8 mouse cellular contexts compared by ENCODE assay signal in genomic region chr13:65111961-65112360, GRCm38 (mm10). TPM values are rescaled to one million over a fixed set of nuclear protein-coding genes. Genes with fewer than 3 reads are reported as not detected.
DNase-seq lines count a peak whose midpoint lies in the region; ATAC-seq and TF ChIP-seq lines count a peak whose summit lies in the region.

No protein-coding gene starts in this region.

- H3K9me3 ChIP-seq in MEL (replicated peaks; ENCODE audit: insufficient read depth, low read length): no peaks in the 10 kb centered on the region
- no peaks in the 10 kb centered on the region for H3K9me3 ChIP-seq in heart, embryonic 12.5 days (replicated peaks)
- peaks cover 5% of the 10 kb centered on the region; the same call in 1 of the 2 replicates for H3K9me3 ChIP-seq in kidney, embryonic 16.5 days (ENCODE audit: low read length)

- TF ChIP-seq CTCF in MEL (IDR thresholded peaks at IDR 0.05 in 2 of 3, conservative IDR thresholded peaks at IDR 0.05 in 1 of 3; ENCODE audit: control insufficient read depth in 1 of 3, insufficient read depth in 1 of 3, low read depth in 2 of 3, low read length in 3 of 3, poor library complexity in 1 of 3, severe bottlenecking in 1 of 3): no peak
- TF ChIP-seq CTCF in cortical plate, adult 2 months (IDR thresholded peaks at IDR 0.05; ENCODE audit: extremely low read depth, insufficient read depth, low read length): no peak

- peaks cover 3 to 9% of the 10 kb centered on the region in 2 experiments; a peak in 2 of 4 replicates for H3K4me1 ChIP-seq in MEL (ENCODE audit: control insufficient read depth in 1 of 2, insufficient read depth in 2 of 2, low read length in 2 of 2)
- no peaks in the 10 kb centered on the region for H3K4me1 ChIP-seq in cortical plate, adult 2 months (ENCODE audit: control insufficient read depth, insufficient read depth, low read length)
- peaks cover 5% of the 10 kb centered on the region; the same call in 1 of the 2 replicates for H3K4me1 ChIP-seq in heart, embryonic 12.5 days (replicated peaks)
- peaks cover 9% of the 10 kb centered on the region for H3K4me1 ChIP-seq in kidney, embryonic 16.5 days (ENCODE audit: insufficient read depth, low read length)

- peak overlapping the region; percentile 99 for H3K9ac ChIP-seq in MEL (ENCODE audit: control insufficient read depth, low read depth, low read length, poor library complexity, severe bottlenecking)
- peak overlapping the region; percentile 88 for H3K9ac ChIP-seq in heart, embryonic 12.5 days
- H3K9ac ChIP-seq in kidney, embryonic 16.5 days (replicated peaks; ENCODE audit: low read length): peak overlapping the region; percentile 97

- no peaks in the 10 kb centered on the region for H3K27me3 ChIP-seq in MEL (ENCODE audit: control insufficient read depth in 1 of 2, insufficient read depth in 2 of 2, low read length in 2 of 2)
- H3K27me3 ChIP-seq in heart, embryonic 12.5 days (replicated peaks): no peaks in the 10 kb centered on the region
- H3K27me3 ChIP-seq in kidney, embryonic 16.5 days (ENCODE audit: insufficient read depth, low read length): no peaks in the 10 kb centered on the region

- no peak for TF ChIP-seq POLR2A in MEL (IDR thresholded peaks at IDR 0.05; ENCODE audit: control insufficient read depth in 1 of 2, insufficient read depth in 1 of 2, low read depth in 1 of 2, low read length in 2 of 2, poor library complexity in 1 of 2)
- TF ChIP-seq POLR2A in cortical plate, adult 2 months (IDR thresholded peaks at IDR 0.05; ENCODE audit: extremely low read depth, insufficient read depth, low read length): no peak

- peak overlapping the region; percentile 82 for H3K4me2 ChIP-seq in heart, embryonic 12.5 days
- peak overlapping the region; percentile 67 for H3K4me2 ChIP-seq in kidney, embryonic 16.5 days (replicated peaks; ENCODE audit: low read depth, low read length)

- WGBS in heart, embryonic 12.5 days: 2% methylated on average over 5 of the region's 5 CpGs
- under 1% methylated on average over 5 of the region's 5 CpGs for WGBS in kidney, embryonic 16.5 days

- TF ChIP-seq EP300 in MEL (IDR thresholded peaks at IDR 0.05; ENCODE audit: low read depth in 1 of 2, low read length in 2 of 2): no peak

- peak; percentile 80 for DNase-seq in MEL (ENCODE audit: low read depth, low spot score)
- DNase-seq in lung, postnatal 25 days (ENCODE audit: low spot score): peak; percentile 48
- DNase-seq in spleen, postnatal 4 days (ENCODE audit: low spot score in 2 of 2): peak; percentile 35 to 66
- DNase-seq in frontal cortex, postnatal 14 days (ENCODE audit: low spot score in 2 of 2): no peak

- TF ChIP-seq RAD21 in MEL (IDR thresholded peaks at IDR 0.05; ENCODE audit: low read depth, low read length): no peak

- peak overlapping the region; percentile 77 for H3K27ac ChIP-seq in MEL (ENCODE audit: control insufficient read depth, low read depth, low read length)
- H3K27ac ChIP-seq in cortical plate, adult 2 months (ENCODE audit: insufficient read depth, low read length): 0 out of 2 replicates have a peak overlapping the region, but pooled peaks have one; percentile 60
- H3K27ac ChIP-seq in heart, embryonic 12.5 days (ENCODE audit: poor library complexity, severe bottlenecking): peak overlapping the region; percentile 79; the same call in 1 of the 2 replicates
- peak overlapping the region; percentile 93 for H3K27ac ChIP-seq in kidney, embryonic 16.5 days (ENCODE audit: low read length)

- peaks cover 4 to 23% of the 10 kb centered on the region in 2 experiments; a peak in 3 of 4 replicates for H3K36me3 ChIP-seq in MEL (ENCODE audit: control insufficient read depth in 1 of 2, insufficient read depth in 2 of 2, low read length in 2 of 2)
- no peaks in the 10 kb centered on the region for H3K36me3 ChIP-seq in heart, embryonic 12.5 days
- H3K36me3 ChIP-seq in kidney, embryonic 16.5 days (ENCODE audit: insufficient read depth, low read length): peaks cover 6% of the 10 kb centered on the region; the same call in 1 of the 2 replicates

- H3K4me3 ChIP-seq in MEL (ENCODE audit: control insufficient read depth in 1 of 2, insufficient read depth in 1 of 2, low read depth in 2 of 2, low read length in 2 of 2): peak overlapping the region; percentile 81 to 83
- peak overlapping the region; percentile 86 for H3K4me3 ChIP-seq in cortical plate, adult 2 months (ENCODE audit: insufficient read depth, low read length)
- H3K4me3 ChIP-seq in heart, embryonic 12.5 days: peak overlapping the region; percentile 86
- H3K4me3 ChIP-seq in kidney, embryonic 16.5 days (ENCODE audit: low read length): peak overlapping the region; percentile 87

- peaks cover 35% of the 10 kb centered on the region for H3K79me2 ChIP-seq in MEL (ENCODE audit: control insufficient read depth, insufficient read depth, low read length, poor library complexity)

- no peak; the same call in 1 of the 2 replicates for ATAC-seq in heart, embryonic 12.5 days (ENCODE audit: insufficient number of reproducible peaks, low FRiP score)
- 0 out of 2 replicates have a peak, but pooled peaks have one; percentile 10 for ATAC-seq in kidney, embryonic 16.5 days (ENCODE audit: low FRiP score, low TSS enrichment)
- ATAC-seq in cerebellum, adult (ENCODE audit: insufficient number of reproducible peaks, low FRiP score, low TSS enrichment): no peak

TF ChIP-seq in MEL, 35 proteins besides CTCF, POLR2A, EP300 and RAD21:
- TF ChIP-seq ETS1 (IDR thresholded peaks at IDR 0.05; ENCODE audit: low read depth, low read length): no peak
- TF ChIP-seq TCF12 (IDR thresholded peaks at IDR 0.05; ENCODE audit: low read depth, low read length): no peak
- peak; percentile 39; the same call in 1 of the 2 replicates for TF ChIP-seq SIN3A (IDR thresholded peaks at IDR 0.05; ENCODE audit: low read length)

RNA-seq across cellular contexts. Expression of gene Mfsd14b, which starts 0.8 kb away (rescaled TPM):
- 45.7 and 47.9 TPM in 2 replicates for total RNA-seq in MEL (2012; rRNA removed)
- 10 to 100 TPM in 1 of 2 experiments, not detected in 1; 48.1 TPM for polyA plus RNA-seq in MEL (2012; ENCODE audit: insufficient read depth in 1 of 2, insufficient read length in 2 of 2, low read depth in 1 of 2, low replicate concordance in 2 of 2, missing spikeins in 1 of 2)
- polyA plus RNA-seq in cortical plate, adult 2 months (2012; rRNA removed): 26.8 and 27.2 TPM in 2 replicates
- 45.8 and 47.5 TPM in 2 replicates for polyA plus RNA-seq in heart, embryonic 12.5 days (2016; fragmentation: Nextera tagmentation; extraction: Ambion mirVana)
- polyA plus RNA-seq in kidney, embryonic 16.5 days (2015; fragmentation: Nextera tagmentation; extraction: Ambion mirVana): 53.2 and 57.9 TPM in 2 replicates

RNA-seq across cellular contexts. Expression of gene Olfr465-ps1, which starts 25.9 kb away (rescaled TPM):
- total RNA-seq in MEL (2012; rRNA removed): not detected in 2 replicates
- not detected for polyA plus RNA-seq in MEL (2012; ENCODE audit: insufficient read depth in 1 of 2, insufficient read length in 2 of 2, low read depth in 1 of 2, low replicate concordance in 2 of 2, missing spikeins in 1 of 2)
- polyA plus RNA-seq in cortical plate, adult 2 months (2012; rRNA removed): not detected in 2 replicates
- not detected in 2 replicates for polyA plus RNA-seq in heart, embryonic 12.5 days (2016; fragmentation: Nextera tagmentation; extraction: Ambion mirVana)
- not detected in 2 replicates for polyA plus RNA-seq in kidney, embryonic 16.5 days (2015; fragmentation: Nextera tagmentation; extraction: Ambion mirVana)

RNA-seq across cellular contexts. Expression of gene Olfr466, which starts 38.1 kb away (rescaled TPM):
- total RNA-seq in MEL (2012; rRNA removed): not detected in 2 replicates
- not detected for polyA plus RNA-seq in MEL (2012; ENCODE audit: insufficient read depth in 1 of 2, insufficient read length in 2 of 2, low read depth in 1 of 2, low replicate concordance in 2 of 2, missing spikeins in 1 of 2)
- not detected in 2 replicates for polyA plus RNA-seq in cortical plate, adult 2 months (2012; rRNA removed)
- not detected in 2 replicates for polyA plus RNA-seq in heart, embryonic 12.5 days (2016; fragmentation: Nextera tagmentation; extraction: Ambion mirVana)
- polyA plus RNA-seq in kidney, embryonic 16.5 days (2015; fragmentation: Nextera tagmentation; extraction: Ambion mirVana): not detected in 2 replicates

RNA-seq across cellular contexts. Expression of gene Prss47, which starts 59.4 kb away (rescaled TPM):
- not detected in 2 replicates for total RNA-seq in MEL (2012; rRNA removed)
- polyA plus RNA-seq in MEL (2012; ENCODE audit: insufficient read depth in 1 of 2, insufficient read length in 2 of 2, low read depth in 1 of 2, low replicate concordance in 2 of 2, missing spikeins in 1 of 2): not detected
- not detected in 2 replicates for polyA plus RNA-seq in cortical plate, adult 2 months (2012; rRNA removed)
- not detected in 2 replicates for polyA plus RNA-seq in heart, embryonic 12.5 days (2016; fragmentation: Nextera tagmentation; extraction: Ambion mirVana)
- polyA plus RNA-seq in kidney, embryonic 16.5 days (2015; fragmentation: Nextera tagmentation; extraction: Ambion mirVana): not detected in 2 replicates

Comparison
In these comparisons a context has a peak if more than half of its experiments do, and no peak if none do; other contexts are left out.
1. DNase-seq: peak in MEL (single experiment), lung, postnatal 25 days (single experiment) and spleen, postnatal 4 days (2 of 2); none in frontal cortex, postnatal 14 days (0 of 2).
2. Peak in every context shown above with its lines, with median percentiles within 50 percentile points of each other: H3K27ac ChIP-seq, H3K4me3 ChIP-seq and H3K9ac ChIP-seq.